Mouse (Mus musculus): ENCODE measurements around the gene Commd9. TPM values are rescaled to one million over a fixed set of nuclear protein-coding genes. Genes with fewer than 3 reads are reported as not detected.

Commd9 gene
- polyA plus RNA-seq, 1 experiment from 2014 or later = 72.6 TPM

GRCm38 (mm10) chr2:101907386-101908022 is 21.5 kb downstream of the Commd9 start:
- WGBS = 62% methylated on average over 10 of the region's 10 CpGs
- Histone ChIP-seq H3K9me3 (ENCODE audit: low read length) (no peaks in the 10 kb centered on the region), H3K9ac (replicated peaks; ENCODE audit: low read length) (no peak overlapping the region), H3K27ac (ENCODE audit: low read length) (no peak overlapping the region), H3K4me3 (ENCODE audit: low read length) (no peak overlapping the region), H3K27me3 (ENCODE audit: insufficient read depth, low read length) (no peaks in the 10 kb centered on the region), H3K36me3 (ENCODE audit: insufficient read depth, low read length) (no peaks in the 10 kb centered on the region), H3K4me2 (replicated peaks; ENCODE audit: low read depth, low read length) (no peak overlapping the region), H3K4me1 (ENCODE audit: insufficient read depth, low read length) (peaks cover 6% of the 10 kb centered on the region)
- ATAC-seq (ENCODE audit: low FRiP score, low TSS enrichment) = no peak

GRCm38 (mm10) chr2:101908773-101909172 is 22.7 kb downstream of the Commd9 start:
- Histone ChIP-seq H3K9ac (replicated peaks; ENCODE audit: low read length) (no peak overlapping the region), H3K4me3 (ENCODE audit: low read length) (no peak overlapping the region), H3K4me2 (replicated peaks; ENCODE audit: low read depth, low read length) (no peak overlapping the region), H3K27ac (ENCODE audit: low read length) (no peak overlapping the region), H3K9me3 (ENCODE audit: low read length) (no peaks in the 10 kb centered on the region), H3K27me3 (ENCODE audit: insufficient read depth, low read length) (no peaks in the 10 kb centered on the region), H3K36me3 (ENCODE audit: insufficient read depth, low read length) (no peaks in the 10 kb centered on the region), H3K4me1 (ENCODE audit: insufficient read depth, low read length) (peaks cover 6% of the 10 kb centered on the region)
- ATAC-seq (ENCODE audit: low FRiP score, low TSS enrichment) = no peak
- WGBS = 73% methylated on average over 13 of the region's 13 CpGs

- no peak for ATAC-seq (ENCODE audit: low FRiP score, low TSS enrichment)
- Histone ChIP-seq H3K9me3 (ENCODE audit: low read length) (no peaks in the 10 kb centered on the region), H3K27ac (ENCODE audit: low read length) (no peak overlapping the region), H3K4me2 (replicated peaks; ENCODE audit: low read depth, low read length) (no peak overlapping the region), H3K4me1 (ENCODE audit: insufficient read depth, low read length) (peaks cover 6% of the 10 kb centered on the region), H3K27me3 (ENCODE audit: insufficient read depth, low read length) (no peaks in the 10 kb centered on the region), H3K4me3 (ENCODE audit: low read length) (no peak overlapping the region), H3K36me3 (ENCODE audit: insufficient read depth, low read length) (no peaks in the 10 kb centered on the region), H3K9ac (replicated peaks; ENCODE audit: low read length) (no peak overlapping the region)
- 88% methylated on average over 15 of the region's 15 CpGs for WGBS
These were observed 23.5 kb downstream of the Commd9 start for GRCm38 (mm10) chr2:101909326-101910080.

- no peak for ATAC-seq (ENCODE audit: low FRiP score, low TSS enrichment)
- H3K9ac ChIP-seq (replicated peaks; ENCODE audit: low read length) = no peak overlapping the region
- H3K4me1 ChIP-seq (ENCODE audit: insufficient read depth, low read length) = no peaks in the 10 kb centered on the region
- WGBS = 73% methylated on average over 7 of the region's 7 CpGs
- no peak overlapping the region for H3K4me2 ChIP-seq (replicated peaks; ENCODE audit: low read depth, low read length)
- no peaks in the 10 kb centered on the region for H3K36me3 ChIP-seq (ENCODE audit: insufficient read depth, low read length)
- H3K27ac ChIP-seq (ENCODE audit: low read length) = no peak overlapping the region
- H3K27me3 ChIP-seq (ENCODE audit: insufficient read depth, low read length) = no peaks in the 10 kb centered on the region
- H3K4me3 ChIP-seq (ENCODE audit: low read length) = no peak overlapping the region
- no peaks in the 10 kb centered on the region for H3K9me3 ChIP-seq (ENCODE audit: low read length)
These were observed 32.5 kb downstream of the Commd9 start for GRCm38 (mm10) chr2:101918518-101918917.

GRCm38 (mm10) chr2:101920136-101920554 is 34.1 kb downstream of the Commd9 start:
- Histone ChIP-seq H3K4me3 (ENCODE audit: low read length) (no peak overlapping the region), H3K4me2 (replicated peaks; ENCODE audit: low read depth, low read length) (no peak overlapping the region), H3K4me1 (ENCODE audit: insufficient read depth, low read length) (no peaks in the 10 kb centered on the region), H3K9me3 (ENCODE audit: low read length) (no peaks in the 10 kb centered on the region), H3K27ac (ENCODE audit: low read length) (no peak overlapping the region), H3K9ac (replicated peaks; ENCODE audit: low read length) (no peak overlapping the region), H3K36me3 (ENCODE audit: insufficient read depth, low read length) (no peaks in the 10 kb centered on the region), H3K27me3 (ENCODE audit: insufficient read depth, low read length) (no peaks in the 10 kb centered on the region)
- ATAC-seq (ENCODE audit: low FRiP score, low TSS enrichment) = no peak
- WGBS = 56% methylated on average over 2 of the region's 2 CpGs

- Histone ChIP-seq H3K27ac (ENCODE audit: low read length) (no peak overlapping the region), H3K4me1 (ENCODE audit: insufficient read depth, low read length) (no peaks in the 10 kb centered on the region), H3K9ac (replicated peaks; ENCODE audit: low read length) (no peak overlapping the region), H3K36me3 (ENCODE audit: insufficient read depth, low read length) (no peaks in the 10 kb centered on the region), H3K4me2 (replicated peaks; ENCODE audit: low read depth, low read length) (no peak overlapping the region), H3K4me3 (ENCODE audit: low read length) (no peak overlapping the region), H3K9me3 (ENCODE audit: low read length) (no peaks in the 10 kb centered on the region), H3K27me3 (ENCODE audit: insufficient read depth, low read length) (no peaks in the 10 kb centered on the region)
- ATAC-seq (ENCODE audit: low FRiP score, low TSS enrichment) = no peak
- WGBS = 82% methylated on average over 4 of the region's 4 CpGs
These were observed 36.3 kb downstream of the Commd9 start for GRCm38 (mm10) chr2:101922302-101922701.

- Histone ChIP-seq H3K9ac (replicated peaks; ENCODE audit: low read length) (no peak overlapping the region), H3K27ac (ENCODE audit: low read length) (no peak overlapping the region), H3K36me3 (ENCODE audit: insufficient read depth, low read length) (no peaks in the 10 kb centered on the region), H3K9me3 (ENCODE audit: low read length) (no peaks in the 10 kb centered on the region), H3K4me1 (ENCODE audit: insufficient read depth, low read length) (no peaks in the 10 kb centered on the region), H3K27me3 (ENCODE audit: insufficient read depth, low read length) (no peaks in the 10 kb centered on the region), H3K4me3 (ENCODE audit: low read length) (no peak overlapping the region), H3K4me2 (replicated peaks; ENCODE audit: low read depth, low read length) (no peak overlapping the region)
- ATAC-seq (ENCODE audit: low FRiP score, low TSS enrichment) = no peak
- 56% methylated on average over 4 of the region's 4 CpGs for WGBS
These were observed 37.1 kb downstream of the Commd9 start for GRCm38 (mm10) chr2:101923181-101923580.

GRCm38 (mm10) chr2:101925183-101925582 is 39.1 kb downstream of the Commd9 start:
- no peak overlapping the region for H3K4me3 ChIP-seq (ENCODE audit: low read length)
- no peak for ATAC-seq (ENCODE audit: low FRiP score, low TSS enrichment)
- H3K9ac ChIP-seq (replicated peaks; ENCODE audit: low read length) = no peak overlapping the region
- no peaks in the 10 kb centered on the region for H3K4me1 ChIP-seq (ENCODE audit: insufficient read depth, low read length)
- H3K27me3 ChIP-seq (ENCODE audit: insufficient read depth, low read length) = no peaks in the 10 kb centered on the region
- no peak overlapping the region for H3K27ac ChIP-seq (ENCODE audit: low read length)
- H3K4me2 ChIP-seq (replicated peaks; ENCODE audit: low read depth, low read length) = no peak overlapping the region
- H3K36me3 ChIP-seq (ENCODE audit: insufficient read depth, low read length) = no peaks in the 10 kb centered on the region
- 87% methylated on average over 3 of the region's 3 CpGs for WGBS
- H3K9me3 ChIP-seq (ENCODE audit: low read length) = no peaks in the 10 kb centered on the region

GRCm38 (mm10) chr2:101925591-101926188 is 39.6 kb downstream of the Commd9 start:
- Histone ChIP-seq H3K9me3 (ENCODE audit: low read length) (no peaks in the 10 kb centered on the region), H3K27me3 (ENCODE audit: insufficient read depth, low read length) (no peaks in the 10 kb centered on the region), H3K4me1 (ENCODE audit: insufficient read depth, low read length) (no peaks in the 10 kb centered on the region), H3K27ac (ENCODE audit: low read length) (no peak overlapping the region), H3K4me3 (ENCODE audit: low read length) (no peak overlapping the region), H3K9ac (replicated peaks; ENCODE audit: low read length) (no peak overlapping the region), H3K4me2 (replicated peaks; ENCODE audit: low read depth, low read length) (no peak overlapping the region), H3K36me3 (ENCODE audit: insufficient read depth, low read length) (no peaks in the 10 kb centered on the region)
- WGBS = 88% methylated on average over 12 of the region's 12 CpGs
- no peak for ATAC-seq (ENCODE audit: low FRiP score, low TSS enrichment)
